Mouse (Mus musculus) midbrain, postnatal 0 days (tissue): ENCODE data around the gene Golga7b. TPM values are rescaled to one million over a fixed set of nuclear protein-coding genes. Genes with fewer than 3 reads are reported as not detected.

Experiments
- ATAC-seq: fragments of 200-750 bp; cut with Nextera tagmentation; 2 replicates; pipeline ENCODE4 v1.8.0; 2017; ENCODE audit warnings: moderate number of reproducible peaks, mild to moderate bottlenecking, moderate TSS enrichment, moderate library complexity; ENCODE audit not compliant: low FRiP score
- DNase-seq: peaks from one replicate; pipeline ENCODE4 v3.0.0-alpha.2; 2015; ENCODE audit warnings: low spot score
- H3K27ac ChIP-seq: fragments of 300-500 bp; sonication (generic); 2 replicates; pipeline ENCODE4 v1.5.1; 2014; ENCODE audit warnings: low read depth, mild to moderate bottlenecking, low read length, mixed read lengths
- H3K27me3 ChIP-seq: fragments of 300-500 bp; sonication (generic); 2 replicates; pipeline ENCODE4 v1.6.1; 2014; ENCODE audit warnings: low read length, control low read depth, mixed read lengths; ENCODE audit not compliant: insufficient read depth
- H3K36me3 ChIP-seq: fragments of 300-500 bp; sonication (generic); 2 replicates; pipeline ENCODE4 v1.6.1; 2014; ENCODE audit warnings: low read length, control low read depth, mixed read lengths; ENCODE audit not compliant: insufficient read depth
- H3K4me1 ChIP-seq: fragments of 300-500 bp; sonication (generic); 2 replicates; pipeline ENCODE4 v1.6.1; 2014; ENCODE audit warnings: mild to moderate bottlenecking, control low read depth, antibody characterized with exemption, low read length, mixed read lengths; ENCODE audit not compliant: insufficient read depth
- H3K4me2 ChIP-seq: fragments of 300-500 bp; sonication (generic); 2 replicates; pipeline ENCODE4 v1.6.1; 2014; ENCODE audit warnings: low read depth, mild to moderate bottlenecking, low read length, mixed read lengths; ENCODE audit not compliant: poor library complexity, severe bottlenecking
- H3K4me3 ChIP-seq: fragments of 300-500 bp; sonication (generic); 2 replicates; pipeline ENCODE4 v1.5.1; 2014; ENCODE audit warnings: low read depth, mild to moderate bottlenecking, low read length, moderate library complexity
- H3K9ac ChIP-seq: fragments of 300-500 bp; sonication (generic); replicated peaks from 2 replicates; pipeline ENCODE4 v1.6.1; 2014; ENCODE audit warnings: mild to moderate bottlenecking, low read length, moderate library complexity, mixed read lengths; ENCODE audit not compliant: poor library complexity, severe bottlenecking
- H3K9me3 ChIP-seq: fragments of 300-500 bp; sonication (generic); 2 replicates; pipeline ENCODE4 v1.6.1; 2016; ENCODE audit warnings: low read length, control low read depth
- CTCF ChIP-seq: IDR thresholded peaks from 2 replicates; pipeline ENCODE4 v1.5.1; 2016; ENCODE audit warnings: antibody characterized with exemption, mild to moderate bottlenecking
- WGBS: fragments of 180-500 bp; shearing (Covaris S2); extraction: QIAGEN DNeasy Blood & Tissue Kit; methylation state at CpG from one replicate; pipeline ENCODE4 v1.1.7; 2014; 5-methylcytosine and 5-hydroxymethylcytosine counted together
- polyA plus RNA-seq: library from polyadenylated mRNA; unstranded; fragments of >200 nt; fragmentation: Nextera tagmentation; extraction: Ambion mirVana; gene quantifications from 2 replicates; pipeline ENCODE4 v1.2.1, GENCODE M21; 2015
- total RNA-seq: library from RNA; depleted of rRNA; stranded (reverse); fragments of >200 nt; gene quantifications from 2 replicates; pipeline ENCODE4 v1.2.3, GENCODE M21; 2014

Golga7b gene
- total and polyA plus RNA-seq, 2 experiments from 2014 or later: 70.3 to 92.8 TPM

- Histone ChIP-seq H3K4me2 (no peak overlapping the region), H3K4me1 (no peaks in the 10 kb centered on the region), H3K9me3 (no peaks in the 10 kb centered on the region), H3K9ac (no peak overlapping the region), H3K27me3 (no peaks in the 10 kb centered on the region), H3K36me3 (no peaks in the 10 kb centered on the region), H3K4me3 (no peak overlapping the region), H3K27ac (no peak overlapping the region)
- no peak for DNase-seq
- 74% methylated on average over 10 of the region's 10 CpGs for WGBS
- ATAC-seq: no peak
- no peak for TF ChIP-seq CTCF
These were observed 20.9 kb upstream of the Golga7b start for GRCm38 (mm10) chr19:42226451-42226850.

- no peak for DNase-seq
- no peak overlapping the region for H3K4me2 ChIP-seq
- 73% methylated on average over 17 of the region's 17 CpGs for WGBS
These were observed 17.7 kb upstream of the Golga7b start for GRCm38 (mm10) chr19:42229499-42230287.

GRCm38 (mm10) chr19:42230288-42230568, 17.1 kb upstream of the Golga7b start:
- H3K36me3 ChIP-seq: no peaks in the 10 kb centered on the region
- WGBS: 75% methylated on average over 5 of the region's 5 CpGs
- H3K27ac ChIP-seq: no peak overlapping the region
- H3K27me3 ChIP-seq: no peaks in the 10 kb centered on the region
- H3K9me3 ChIP-seq: no peaks in the 10 kb centered on the region
- H3K4me2 ChIP-seq: no peak overlapping the region
- no peak for TF ChIP-seq CTCF
- no peak overlapping the region for H3K9ac ChIP-seq
- no peak for ATAC-seq
- no peaks in the 10 kb centered on the region for H3K4me1 ChIP-seq
- no peak overlapping the region for H3K4me3 ChIP-seq
- no peak for DNase-seq

More at GRCm38 (mm10) chr19:42229499-42230287, 17.7 kb upstream of the Golga7b start:
- no peaks in the 10 kb centered on the region for H3K9me3 ChIP-seq
- no peaks in the 10 kb centered on the region for H3K36me3 ChIP-seq
- H3K27me3 ChIP-seq: no peaks in the 10 kb centered on the region
- no peak overlapping the region for H3K27ac ChIP-seq
- TF ChIP-seq CTCF: no peak
- ATAC-seq: no peak
- no peak overlapping the region for H3K9ac ChIP-seq
- H3K4me1 ChIP-seq: no peaks in the 10 kb centered on the region
- H3K4me3 ChIP-seq: no peak overlapping the region

- H3K9ac ChIP-seq: no peak overlapping the region
- H3K4me1 ChIP-seq: no peaks in the 10 kb centered on the region
- H3K4me2 ChIP-seq: no peak overlapping the region
- ATAC-seq (no peak), DNase-seq (no peak)
- 93% methylated on average over 13 of the region's 13 CpGs for WGBS
- no peak overlapping the region for H3K4me3 ChIP-seq
- H3K9me3 ChIP-seq: no peaks in the 10 kb centered on the region
- H3K36me3 ChIP-seq: no peaks in the 10 kb centered on the region
- no peak for TF ChIP-seq CTCF
- no peak overlapping the region for H3K27ac ChIP-seq
- no peaks in the 10 kb centered on the region for H3K27me3 ChIP-seq
These were observed 16.4 kb upstream of the Golga7b start for GRCm38 (mm10) chr19:42230986-42231385.

- H3K9ac ChIP-seq: no peak overlapping the region
These were observed 9.6 kb upstream of the Golga7b start for GRCm38 (mm10) chr19:42237602-42238340.

GRCm38 (mm10) chr19:42238341-42238715, 9.0 kb upstream of the Golga7b start:
- H3K27me3 ChIP-seq: no peaks in the 10 kb centered on the region
- no peak for TF ChIP-seq CTCF
- ATAC-seq (no peak), DNase-seq (no peak)
- H3K4me1 ChIP-seq: no peaks in the 10 kb centered on the region
- no peaks in the 10 kb centered on the region for H3K36me3 ChIP-seq
- WGBS: 79% methylated on average over 7 of the region's 7 CpGs
- H3K4me3 ChIP-seq: no peak overlapping the region
- no peaks in the 10 kb centered on the region for H3K9me3 ChIP-seq
- H3K27ac ChIP-seq: no peak overlapping the region
- H3K9ac ChIP-seq: no peak overlapping the region
- H3K4me2 ChIP-seq: no peak overlapping the region

More at GRCm38 (mm10) chr19:42237602-42238340, 9.6 kb upstream of the Golga7b start:
- no peak for ATAC-seq
- no peak overlapping the region for H3K4me2 ChIP-seq
- no peak for TF ChIP-seq CTCF
- H3K4me3 ChIP-seq: no peak overlapping the region
- no peaks in the 10 kb centered on the region for H3K36me3 ChIP-seq
- DNase-seq: no peak
- no peak overlapping the region for H3K27ac ChIP-seq
- H3K9me3 ChIP-seq: no peaks in the 10 kb centered on the region
- 32% methylated on average over 4 of the region's 4 CpGs for WGBS
- no peaks in the 10 kb centered on the region for H3K4me1 ChIP-seq
- no peaks in the 10 kb centered on the region for H3K27me3 ChIP-seq
